Mouse (Mus musculus): Measurements from ENCODE around the gene Spata5. TPM values are rescaled to one million over a fixed set of nuclear protein-coding genes. Genes with fewer than 3 reads are reported as not detected.

Gene Spata5
- total and polyA plus RNA-seq, 2 experiments from 2014 or later, result 11.1 to 18.7 TPM

GRCm38 (mm10) chr3:37413446-37413845 is 6.2 kb upstream of the Spata5 start:
- H3K27me3 ChIP-seq (ENCODE audit: control insufficient read depth, insufficient read depth, low read length), result no peaks in the 10 kb centered on the region

GRCm38 (mm10) chr3:37414413-37414960 is 5.2 kb upstream of the Spata5 start:
- DNase-seq (ENCODE audit: low spot score) (peak; percentile 84), ATAC-seq (ENCODE audit: insufficient read depth, low read depth) (0 out of 2 replicates have a peak, but pooled peaks have one; percentile 20)
- Histone ChIP-seq H3K9ac (replicated peaks; ENCODE audit: low read depth, low read length) (no peak overlapping the region), H3K4me1 (ENCODE audit: control insufficient read depth, insufficient read depth) (no peaks in the 10 kb centered on the region), H3K36me3 (replicated peaks; ENCODE audit: control insufficient read depth, insufficient read depth, low read length) (no peaks in the 10 kb centered on the region; the same call in 1 of the 2 replicates), H3K4me2 (ENCODE audit: low read depth, low read length) (no peak overlapping the region), H3K27me3 (ENCODE audit: control insufficient read depth, insufficient read depth, low read length) (no peaks in the 10 kb centered on the region), H3K4me3 (ENCODE audit: low read depth, low read length) (no peak overlapping the region), H3K27ac (ENCODE audit: low read depth) (no peak overlapping the region), H3K9me3 (replicated peaks; ENCODE audit: control insufficient read depth, low read length) (no peaks in the 10 kb centered on the region)
- 42% methylated on average over 14 of the region's 14 CpGs for WGBS
- no peak for TF ChIP-seq EP300 (IDR thresholded peaks at IDR 0.05; ENCODE audit: low read depth)
- peak; percentile 85 for TF ChIP-seq CTCF (IDR thresholded peaks at IDR 0.05; ENCODE audit: low read depth)

More at GRCm38 (mm10) chr3:37413446-37413845, 6.2 kb upstream of the Spata5 start:
- Histone ChIP-seq H3K36me3 (replicated peaks; ENCODE audit: control insufficient read depth, insufficient read depth, low read length) (no peaks in the 10 kb centered on the region; the same call in none of the 2 replicates), H3K27ac (ENCODE audit: low read depth) (no peak overlapping the region), H3K4me1 (ENCODE audit: control insufficient read depth, insufficient read depth) (no peaks in the 10 kb centered on the region), H3K4me2 (ENCODE audit: low read depth, low read length) (no peak overlapping the region), H3K9me3 (replicated peaks; ENCODE audit: control insufficient read depth, low read length) (no peaks in the 10 kb centered on the region), H3K4me3 (ENCODE audit: low read depth, low read length) (no peak overlapping the region), H3K9ac (replicated peaks; ENCODE audit: low read depth, low read length) (no peak overlapping the region)
- ATAC-seq (ENCODE audit: insufficient read depth, low read depth) (no peak), DNase-seq (ENCODE audit: low spot score) (no peak)
- 92% methylated on average over 3 of the region's 3 CpGs for WGBS
- TF ChIP-seq CTCF (IDR thresholded peaks at IDR 0.05; ENCODE audit: low read depth), result no peak
- TF ChIP-seq EP300 (IDR thresholded peaks at IDR 0.05; ENCODE audit: low read depth), result no peak

DNA sequence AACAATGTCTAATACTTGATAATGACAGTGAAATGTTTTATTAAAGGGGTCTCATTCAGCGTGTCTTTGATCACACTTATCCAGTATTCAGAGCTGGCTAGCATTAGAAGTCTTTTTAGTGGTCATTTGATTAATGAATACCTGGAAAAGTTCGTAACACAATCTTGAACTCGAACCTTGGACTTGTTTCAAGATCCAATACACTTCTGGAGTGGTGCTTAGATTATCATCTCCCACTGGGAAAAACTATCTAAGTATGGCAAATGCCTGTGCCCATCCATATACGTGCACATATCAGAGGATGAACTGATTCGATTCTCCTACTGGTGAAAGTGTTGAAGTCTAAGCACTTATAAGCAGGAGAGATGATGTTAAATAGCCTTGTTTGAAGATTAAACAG is 1.4 kb upstream of the Spata5 start:
- no peak for ATAC-seq (ENCODE audit: insufficient read depth, low read depth)
- DNase-seq (ENCODE audit: low spot score), result no peak
- H3K27ac ChIP-seq (ENCODE audit: low read depth), result peak overlapping the region; percentile 98

GRCm38 (mm10) chr3:37418961-37419457 is 687 bp upstream of the Spata5 start:
- WGBS, result 0% methylated on average over 30 of the region's 30 CpGs
- peak; percentile 36 for ATAC-seq (ENCODE audit: insufficient read depth, low read depth)
- H3K27ac ChIP-seq (ENCODE audit: low read depth), result peak overlapping the region; percentile 98
- TF ChIP-seq EP300 (IDR thresholded peaks at IDR 0.05; ENCODE audit: low read depth) (no peak), CTCF (IDR thresholded peaks at IDR 0.05; ENCODE audit: low read depth) (peak; percentile 5; the same call in 1 of the 2 replicates)
- peak overlapping the region; percentile 64 for H3K9ac ChIP-seq (replicated peaks; ENCODE audit: low read depth, low read length)
- H3K9me3 ChIP-seq (replicated peaks; ENCODE audit: control insufficient read depth, low read length), result no peaks in the 10 kb centered on the region
- H3K4me2 ChIP-seq (ENCODE audit: low read depth, low read length), result peak overlapping the region; percentile 82
- H3K36me3 ChIP-seq (replicated peaks; ENCODE audit: control insufficient read depth, insufficient read depth, low read length), result no peaks in the 10 kb centered on the region
- H3K27me3 ChIP-seq (ENCODE audit: control insufficient read depth, insufficient read depth, low read length), result no peaks in the 10 kb centered on the region
- H3K4me1 ChIP-seq (ENCODE audit: control insufficient read depth, insufficient read depth), result peaks cover 12% of the 10 kb centered on the region
- peak; percentile 55 for DNase-seq (ENCODE audit: low spot score)
- H3K4me3 ChIP-seq (ENCODE audit: low read depth, low read length), result peak overlapping the region; percentile 88

More for the DNA sequence above, 1.4 kb upstream of the Spata5 start:
- no peak for TF ChIP-seq EP300 (IDR thresholded peaks at IDR 0.05; ENCODE audit: low read depth)
- no peak for TF ChIP-seq CTCF (IDR thresholded peaks at IDR 0.05; ENCODE audit: low read depth)
- H3K4me2 ChIP-seq (ENCODE audit: low read depth, low read length), result peak overlapping the region; percentile 82
- WGBS, result 67% methylated on average over 5 of the region's 5 CpGs
- no peaks in the 10 kb centered on the region for H3K27me3 ChIP-seq (ENCODE audit: control insufficient read depth, insufficient read depth, low read length)
- peaks cover 12% of the 10 kb centered on the region for H3K4me1 ChIP-seq (ENCODE audit: control insufficient read depth, insufficient read depth)
- peak overlapping the region; percentile 88 for H3K4me3 ChIP-seq (ENCODE audit: low read depth, low read length)
- H3K9ac ChIP-seq (replicated peaks; ENCODE audit: low read depth, low read length), result peak overlapping the region; percentile 64
- no peaks in the 10 kb centered on the region for H3K9me3 ChIP-seq (replicated peaks; ENCODE audit: control insufficient read depth, low read length)
- no peaks in the 10 kb centered on the region for H3K36me3 ChIP-seq (replicated peaks; ENCODE audit: control insufficient read depth, insufficient read depth, low read length)

DNA sequence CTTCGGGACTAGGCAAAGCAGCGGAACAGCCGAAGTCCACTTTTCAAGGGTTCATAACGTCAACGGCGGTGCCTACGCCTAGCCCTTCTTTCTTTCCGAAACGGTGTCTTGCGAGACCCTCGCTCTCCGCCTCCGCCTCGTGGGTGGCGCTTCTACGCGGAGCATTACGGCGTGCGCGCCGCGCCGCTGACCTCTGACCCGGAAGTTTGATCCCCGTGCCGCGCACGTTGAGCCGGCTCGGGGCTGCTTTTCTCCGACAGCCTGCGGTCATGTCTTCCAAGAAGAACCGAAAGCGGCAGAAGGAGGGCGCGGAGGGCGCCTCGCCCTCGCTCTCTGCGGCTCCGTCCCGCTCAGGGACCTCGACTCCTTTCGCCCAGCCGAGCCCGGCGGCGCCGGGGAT is 376 bp downstream of the Spata5 start, which contains the start of gene Nudt6:
TSS of gene Nudt6 (minus strand) at position 140 of the 400 bp plus-strand sequence.
- under 1% methylated on average over 50 of the region's 50 CpGs for WGBS
- Histone ChIP-seq H3K4me3 (ENCODE audit: low read depth, low read length) (peak within 1 kb of the TSS; percentile 88), H3K27ac (ENCODE audit: low read depth) (peak within 1 kb of the TSS; percentile 98), H3K4me2 (ENCODE audit: low read depth, low read length) (peak within 1 kb of the TSS; percentile 82), H3K36me3 (replicated peaks; ENCODE audit: control insufficient read depth, insufficient read depth, low read length) (no peaks in the 10 kb centered on the region; the same call in 1 of the 2 replicates), H3K4me1 (ENCODE audit: control insufficient read depth, insufficient read depth) (peaks cover 12% of the 10 kb centered on the region), H3K9ac (replicated peaks; ENCODE audit: low read depth, low read length) (peak within 1 kb of the TSS; percentile 81), H3K27me3 (ENCODE audit: control insufficient read depth, insufficient read depth, low read length) (no peaks in the 10 kb centered on the region), H3K9me3 (replicated peaks; ENCODE audit: control insufficient read depth, low read length) (no peaks in the 10 kb centered on the region)
- ATAC-seq (ENCODE audit: insufficient read depth, low read depth) (peak; percentile 83), DNase-seq (ENCODE audit: low spot score) (peak; percentile 93)
- TF ChIP-seq EP300 (IDR thresholded peaks at IDR 0.05; ENCODE audit: low read depth), result peak; percentile 42; the same call in 1 of the 2 replicates
- TF ChIP-seq CTCF (IDR thresholded peaks at IDR 0.05; ENCODE audit: low read depth), result no peak

Measured in heart, postnatal 0 days (tissue).